ENCODE assay signal across 20 mouse cellular contexts in the genomic region with DNA sequence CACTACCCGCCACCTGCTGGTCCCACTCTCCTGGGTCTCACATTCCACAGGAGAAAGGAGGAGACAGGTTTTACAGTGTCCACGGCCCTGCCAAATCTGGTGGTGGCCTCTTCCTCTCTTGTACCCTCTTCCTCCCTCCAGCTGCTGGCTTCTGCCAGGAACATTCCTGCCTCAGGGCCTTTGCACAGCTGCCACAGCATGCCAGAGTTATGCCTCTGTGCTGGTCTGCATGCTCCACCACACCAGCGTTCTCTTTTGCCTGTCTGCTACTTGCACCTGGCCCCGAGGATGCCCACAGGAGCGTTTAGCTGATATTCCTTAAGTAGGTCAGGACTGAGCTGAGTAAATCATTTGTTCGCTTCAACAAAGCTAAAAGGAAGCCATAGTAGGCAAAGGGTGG. TPM values are rescaled to one million over a fixed set of nuclear protein-coding genes. Genes with fewer than 3 reads are reported as not detected.
DNase-seq lines count a peak whose midpoint lies in the region; ATAC-seq and TF ChIP-seq lines count a peak whose summit lies in the region.
"Had no signal": no experiment of that assay in that cellular context is flagged by ENCODE, and none has a peak within 500 bp of the region (broad histone marks: within the 10 kb centered on the region; RNA-seq: fewer than 3 reads in every experiment).

No protein-coding gene starts in this region.

- ATAC-seq in forebrain, embryonic 12.5 days (ENCODE audit: low FRiP score) = no peak
- ATAC-seq in limb, embryonic 11.5 days (ENCODE audit: insufficient number of reproducible peaks, low FRiP score, low TSS enrichment, low read depth) = no peak
- ATAC-seq: intestine, postnatal 0 days; liver, embryonic 12.5 days had no signal

- no peaks in the 10 kb centered on the region for H3K36me3 ChIP-seq in forebrain, embryonic 12.5 days (replicated peaks)
- no peaks in the 10 kb centered on the region for H3K36me3 ChIP-seq in forebrain, embryonic 10.5 days (replicated peaks)
- H3K36me3 ChIP-seq in E14TG2a.4 (ENCODE audit: insufficient read depth, low read length) = no peaks in the 10 kb centered on the region
- no peaks in the 10 kb centered on the region for H3K36me3 ChIP-seq in limb, embryonic 11.5 days (ENCODE audit: control insufficient read depth, insufficient read depth, low read length)
- H3K36me3 ChIP-seq: kidney, embryonic 15.5 days; liver, embryonic 12.5 days; midbrain, embryonic 12.5 days had no signal

- no peak for TF ChIP-seq CTCF in E14TG2a.4 (conservative IDR thresholded peaks at IDR 0.05; ENCODE audit: low read length)

- 51% methylated on average over 6 of the region's 6 CpGs for WGBS in forebrain, embryonic 12.5 days
- 47% methylated on average over 6 of the region's 6 CpGs for WGBS in forebrain, embryonic 10.5 days
- WGBS in limb, embryonic 11.5 days = 47% methylated on average over 6 of the region's 6 CpGs

- H3K9me3 ChIP-seq in forebrain, embryonic 12.5 days = no peaks in the 10 kb centered on the region
- H3K9me3 ChIP-seq in forebrain, embryonic 10.5 days = no peaks in the 10 kb centered on the region
- 0 out of 2 replicates have a peak, but pooled peaks cover 3% of the 10 kb centered on the region for H3K9me3 ChIP-seq in E14TG2a.4 (ENCODE audit: low read length)
- no peaks in the 10 kb centered on the region for H3K9me3 ChIP-seq in limb, embryonic 11.5 days (ENCODE audit: control insufficient read depth, low read length)
- H3K9me3 ChIP-seq: forebrain, embryonic 13.5 days; kidney, embryonic 15.5 days; liver, embryonic 12.5 days; midbrain, embryonic 12.5 days had no signal

- DNase-seq in forebrain, embryonic 10.5 days (ENCODE audit: extremely low spot score, low spot score) = no peak
- peak; percentile 43 for DNase-seq in limb, embryonic 11.5 days (ENCODE audit: low spot score)
- peak; percentile 75 for DNase-seq in thymus, postnatal 14 days
- no peak for DNase-seq in left cerebral cortex, postnatal 25 days (ENCODE audit: low spot score in 2 of 2)
- no peak for DNase-seq in urinary bladder, postnatal 36 days (ENCODE audit: low spot score in 2 of 2)
- DNase-seq in gastrocnemius, adult 8-10 months (ENCODE audit: low spot score in 2 of 2) = no peak
- DNase-seq: adrenal gland, postnatal 25 days; cerebellum, adult 9-10 months; kidney, postnatal 36 days; layer of hippocampus, postnatal 36 days; lung, adult 18-20 months; lung, postnatal 10 days had no signal

- intact Hi-C loops in left cerebral cortex, postnatal 25 days (cut with DNase I) = no loop called here

- H3K27ac ChIP-seq in forebrain, embryonic 12.5 days = no peak overlapping the region
- no peak overlapping the region; the same call in 1 of the 2 replicates for H3K27ac ChIP-seq in forebrain, embryonic 10.5 days
- H3K27ac ChIP-seq in limb, embryonic 11.5 days (replicated peaks; ENCODE audit: low read depth, low read length) = peak overlapping the region; percentile 87
- H3K27ac ChIP-seq: liver, embryonic 12.5 days; midbrain, embryonic 12.5 days had no signal

- H3K4me1 ChIP-seq in forebrain, embryonic 12.5 days = peaks cover 21% of the 10 kb centered on the region
- peaks cover 41% of the 10 kb centered on the region for H3K4me1 ChIP-seq in forebrain, embryonic 10.5 days
- peaks cover 48% of the 10 kb centered on the region for H3K4me1 ChIP-seq in E14TG2a.4 (replicated peaks; ENCODE audit: low read depth, low read length)
- H3K4me1 ChIP-seq in limb, embryonic 11.5 days (ENCODE audit: control insufficient read depth, insufficient read depth, low read length) = peaks cover 34% of the 10 kb centered on the region

- peak overlapping the region; percentile 42; the same call in 1 of the 2 replicates for H3K4me2 ChIP-seq in forebrain, embryonic 12.5 days
- peak overlapping the region; percentile 36; the same call in 1 of the 2 replicates for H3K4me2 ChIP-seq in limb, embryonic 11.5 days (ENCODE audit: low read depth, severe bottlenecking)

- no peak overlapping the region for H3K9ac ChIP-seq in forebrain, embryonic 12.5 days
- H3K9ac ChIP-seq in limb, embryonic 11.5 days (ENCODE audit: low read length) = no peak overlapping the region
- H3K9ac ChIP-seq: kidney, embryonic 15.5 days; liver, embryonic 12.5 days; midbrain, embryonic 12.5 days had no signal

- H3K4me3 ChIP-seq in forebrain, embryonic 12.5 days (replicated peaks) = no peak overlapping the region
- no peak overlapping the region for H3K4me3 ChIP-seq in forebrain, embryonic 10.5 days
- H3K4me3 ChIP-seq in E14TG2a.4 (replicated peaks; ENCODE audit: low read length) = peak overlapping the region; percentile 81; the same call in 1 of the 2 replicates
- H3K4me3 ChIP-seq in limb, embryonic 11.5 days (ENCODE audit: low read depth, low read length) = no peak overlapping the region
- H3K4me3 ChIP-seq: forebrain, embryonic 13.5 days; liver, embryonic 12.5 days; midbrain, embryonic 12.5 days had no signal

- H3K27me3 ChIP-seq in forebrain, embryonic 12.5 days = peaks cover 80% of the 10 kb centered on the region
- peaks cover 89% of the 10 kb centered on the region for H3K27me3 ChIP-seq in forebrain, embryonic 10.5 days (ENCODE audit: poor library complexity, severe bottlenecking)
- H3K27me3 ChIP-seq in E14TG2a.4 (ENCODE audit: insufficient read depth, low read length) = peaks cover 23% of the 10 kb centered on the region
- H3K27me3 ChIP-seq in limb, embryonic 11.5 days (ENCODE audit: control insufficient read depth, insufficient read depth, low read length) = 0 out of 2 replicates have a peak, but pooled peaks cover 3% of the 10 kb centered on the region

RNA-seq across cellular contexts. Expression of a gene that starts 45.3 kb away (rescaled TPM):
- polyA plus RNA-seq in forebrain, embryonic 12.5 days (2016; fragmentation: Nextera tagmentation; extraction: Ambion mirVana) = 0.05 and 0.09 TPM in 2 replicates
- 0.04 TPM in 1 of 2 replicates, not detected in the other for polyA plus RNA-seq in forebrain, embryonic 10.5 days (2016; fragmentation: Nextera tagmentation; extraction: Ambion mirVana)
- 0.57 and 0.61 TPM in 2 replicates for polyA plus RNA-seq in limb, embryonic 11.5 days (2014; fragmentation: Nextera tagmentation; extraction: Ambion mirVana)
- total RNA-seq in left cerebral cortex, postnatal 25 days (2021) = not detected
- under 1 TPM in 1 of 4 experiments, not detected in 3; 0.07 TPM for total RNA-seq in gastrocnemius, adult 8-10 months (2022)
- total RNA-seq: layer of hippocampus, postnatal 36 days; left cerebral cortex, postnatal 14 days had no signal
- polyA plus RNA-seq: forebrain, embryonic 13.5 days; midbrain, embryonic 12.5 days had no signal

Comparison
In these comparisons a context has a peak if more than half of its experiments do, and no peak if none do; other contexts are left out.
1. DNase-seq: peak in limb, embryonic 11.5 days (single experiment) and thymus, postnatal 14 days (single experiment); none in forebrain, embryonic 10.5 days (single experiment), left cerebral cortex, postnatal 25 days (0 of 2), urinary bladder, postnatal 36 days (0 of 2) and gastrocnemius, adult 8-10 months (0 of 2).